Mouse (Mus musculus) left cerebral cortex, postnatal 14 days (tissue): Measurements from ENCODE around the gene Cpeb3. TPM values are rescaled to one million over a fixed set of nuclear protein-coding genes. Genes with fewer than 3 reads are reported as not detected.

Experiments used
- DNase-seq, 2 experiments: peaks; one replicate each; pipeline ENCODE4 v3.0.0; 2021 to 2022; ENCODE audit warnings: low spot score in 2 of 2, mixed read lengths in 1 of 2
- intact Hi-C: fragments of 180-260 bp; cut with DNase I; formaldehyde crosslinking; loops from one replicate; pipeline ENCODE4 v1.15.1; 2025
- total RNA-seq, 2 experiments: library from RNA; stranded (reverse); gene quantifications; 2 replicates each; pipeline ENCODE4 v1.2.3; 2021

Gene Cpeb3
- total RNA-seq, 2 experiments from 2014 or later, result 68.8 to 69.3 TPM

- DNase-seq, result no peak
- intact Hi-C loops, result no loop called here
Observed at GRCm38 (mm10) chr19:37009878-37010281, 198.5 kb downstream of the Cpeb3 start.

GRCm38 (mm10) chr19:37004557-37004956, 203.8 kb downstream of the Cpeb3 start:
- intact Hi-C loops, result no loop called here
- no peak for DNase-seq

Other genes starting within 250 kb of the Cpeb3 start
- 10 to 100 TPM; 89.1 to 94.1 TPM for gene March5, start 1.1 kb downstream of the Cpeb3 start, total RNA-seq
- gene Ide, start 129.3 kb upstream of the Cpeb3 start, total RNA-seq, result 10 to 100 TPM; 48.3 to 77.1 TPM
- 1 to 10 TPM; 1.3 to 1.7 TPM for gene Kif11, start 167.8 kb upstream of the Cpeb3 start, total RNA-seq
- 1 to 10 TPM; 2.2 to 3.4 TPM for gene Hhex, start 226.2 kb upstream of the Cpeb3 start, total RNA-seq